Mouse (Mus musculus): Measurements from ENCODE around the gene Frmpd3. TPM values are rescaled to one million over a fixed set of nuclear protein-coding genes. Genes with fewer than 3 reads are reported as not detected.

Gene Frmpd3
- total and polyA plus RNA-seq, 3 experiments = under 0.01 to 0.09 TPM; not detected in 1

DNA sequence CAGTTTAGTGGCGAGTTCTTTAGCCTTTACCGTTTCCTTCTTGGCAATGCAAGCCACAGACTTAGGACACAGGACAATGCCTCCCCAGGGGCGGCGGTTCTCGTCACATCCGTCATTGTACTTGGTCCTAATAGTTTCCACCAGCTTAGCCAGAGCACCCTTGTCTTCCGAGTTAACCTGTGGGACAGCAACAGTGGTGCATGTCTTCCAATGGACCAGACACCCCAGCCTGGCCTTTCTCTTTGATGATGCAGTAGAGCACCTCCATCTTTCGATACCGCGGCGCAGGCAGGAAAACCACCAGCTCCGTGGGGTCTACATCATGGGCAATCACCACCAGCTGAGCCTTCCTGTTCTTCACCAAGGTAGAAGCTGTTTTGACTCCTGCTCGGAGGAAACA lies 103.5 kb downstream of the Frmpd3 start:
- dilution Hi-C loops (cut with MboI; ENCODE audit: extremely low pct_ligation_motif_present, extremely low pct_unique_long_range_greater_than_20kb, low sequenced_read_pairs) (no loop called here), in situ Hi-C loops (cut with MboI; ENCODE audit: low pct_ligation_motif_present, low pct_unique_long_range_greater_than_20kb, low sequenced_read_pairs) (no loop called here)
- Histone ChIP-seq H3K27ac (ENCODE audit: insufficient read depth, low read depth) (no peak overlapping the region), H3K9me3 (replicated peaks; ENCODE audit: low read length) (no peaks in the 10 kb centered on the region), H3K27me3 (replicated peaks) (no peaks in the 10 kb centered on the region), H3K4me3 (replicated peaks in 1 of 3; ENCODE audit: low read depth in 2 of 3, low read length in 2 of 3, poor library complexity in 1 of 3) (no peak overlapping the region), H3K4me1 (ENCODE audit: control insufficient read depth in 1 of 2, insufficient read depth in 2 of 2) (no peaks in the 10 kb centered on the region), H3K4me2 (ENCODE audit: insufficient read depth, low read depth, poor library complexity, severe bottlenecking) (no peak overlapping the region), H3K36me3 (replicated peaks in 1 of 2; ENCODE audit: control insufficient read depth in 1 of 2, insufficient read depth in 1 of 2, low read length in 1 of 2) (no peaks in the 10 kb centered on the region), H3K9ac (ENCODE audit: insufficient read depth, low read depth) (no peak overlapping the region), H3K79me2 (replicated peaks; ENCODE audit: control insufficient read depth, extremely low read depth, insufficient read depth, poor library complexity, severe bottlenecking) (no peaks in the 10 kb centered on the region)
- DNase-seq (ENCODE audit: extremely low read depth) = no peak
- TF ChIP-seq RCOR1 (conservative IDR thresholded peaks at IDR 0.05; ENCODE audit: low read depth, low read length) (no peak), ZMIZ1 (IDR thresholded peaks at IDR 0.05; ENCODE audit: low read depth, low read length) (no peak), MAZ (IDR thresholded peaks at IDR 0.05; ENCODE audit: low read depth, low read length) (no peak), NELFE (IDR thresholded peaks at IDR 0.05; ENCODE audit: low read depth, low read length) (no peak), MAX (IDR thresholded peaks at IDR 0.05; ENCODE audit: low read length) (no peak)

GRCm38 (mm10) chrX:140450071-140450470 lies 108.0 kb downstream of the Frmpd3 start:
- Histone ChIP-seq H3K27ac (ENCODE audit: insufficient read depth, low read depth) (no peak overlapping the region), H3K9me3 (replicated peaks; ENCODE audit: low read length) (no peaks in the 10 kb centered on the region), H3K4me3 (replicated peaks in 1 of 3; ENCODE audit: low read depth in 2 of 3, low read length in 2 of 3, poor library complexity in 1 of 3) (no peak overlapping the region), H3K4me1 (ENCODE audit: control insufficient read depth in 1 of 2, insufficient read depth in 2 of 2) (no peaks in the 10 kb centered on the region), H3K27me3 (replicated peaks) (no peaks in the 10 kb centered on the region), H3K4me2 (ENCODE audit: insufficient read depth, low read depth, poor library complexity, severe bottlenecking) (no peak overlapping the region), H3K79me2 (replicated peaks; ENCODE audit: control insufficient read depth, extremely low read depth, insufficient read depth, poor library complexity, severe bottlenecking) (no peaks in the 10 kb centered on the region), H3K9ac (ENCODE audit: insufficient read depth, low read depth) (no peak overlapping the region), H3K36me3 (replicated peaks in 1 of 2; ENCODE audit: control insufficient read depth in 1 of 2, insufficient read depth in 1 of 2, low read length in 1 of 2) (no peaks in the 10 kb centered on the region)
- TF ChIP-seq SMC3 (IDR thresholded peaks at IDR 0.05; ENCODE audit: low read depth, low read length) = no peak
- no peak for TF ChIP-seq ZNF384 (IDR thresholded peaks at IDR 0.05; ENCODE audit: low read depth, low read length)
- no peak for TF ChIP-seq HCFC1 (IDR thresholded peaks at IDR 0.05; ENCODE audit: low read depth, low read length)
- TF ChIP-seq E2F4 (IDR thresholded peaks at IDR 0.05; ENCODE audit: insufficient replicate concordance, low read depth, low read length) = no peak
- no peak for TF ChIP-seq POLR2A (IDR thresholded peaks at IDR 0.05; ENCODE audit: low read depth, low read length)
- no peak for TF ChIP-seq BHLHE40 (IDR thresholded peaks at IDR 0.05; ENCODE audit: low read depth, low read length)
- no peak for TF ChIP-seq MAX (IDR thresholded peaks at IDR 0.05; ENCODE audit: low read length)
- no peak for TF ChIP-seq KAT2A (IDR thresholded peaks at IDR 0.05; ENCODE audit: insufficient replicate concordance, low read length)
- no peak for TF ChIP-seq MAFK (IDR thresholded peaks at IDR 0.05; ENCODE audit: insufficient replicate concordance, low read length)
- no peak for TF ChIP-seq GABPA (IDR thresholded peaks at IDR 0.05; ENCODE audit: insufficient replicate concordance, low read depth, low read length)
- no peak for TF ChIP-seq ZKSCAN1 (IDR thresholded peaks at IDR 0.05; ENCODE audit: borderline replicate concordance, low read depth, low read length)
- TF ChIP-seq ZMIZ1 (IDR thresholded peaks at IDR 0.05; ENCODE audit: low read depth, low read length) = no peak
- TF ChIP-seq JUND (conservative IDR thresholded peaks at IDR 0.05; ENCODE audit: low read depth, low read length) = no peak
- no peak for TF ChIP-seq USF1 (IDR thresholded peaks at IDR 0.05; ENCODE audit: low read depth, low read length)
- no peak for TF ChIP-seq TCF12 (IDR thresholded peaks at IDR 0.05; ENCODE audit: low read depth, low read length)
- TF ChIP-seq RCOR1 (conservative IDR thresholded peaks at IDR 0.05; ENCODE audit: low read depth, low read length) = no peak
- no peak for TF ChIP-seq ZC3H11A (IDR thresholded peaks at IDR 0.05; ENCODE audit: low read depth, low read length)
- no peak for TF ChIP-seq MYC (IDR thresholded peaks at IDR 0.05; ENCODE audit: low read depth, low read length)
- no peak for TF ChIP-seq SIN3A (IDR thresholded peaks at IDR 0.05; ENCODE audit: low read length)
- TF ChIP-seq MXI1 (IDR thresholded peaks at IDR 0.05; ENCODE audit: low read depth, low read length) = no peak
- in situ Hi-C loops (cut with MboI; ENCODE audit: low pct_ligation_motif_present, low pct_unique_long_range_greater_than_20kb, low sequenced_read_pairs) (no loop called here), dilution Hi-C loops (cut with MboI; ENCODE audit: extremely low pct_ligation_motif_present, extremely low pct_unique_long_range_greater_than_20kb, low sequenced_read_pairs) (no loop called here)
- no peak for DNase-seq (ENCODE audit: extremely low read depth)
